Mouse (Mus musculus) cerebellum, adult 2 months (tissue): ENCODE results near the gene Zbtb7a.

Source experiments
- CTCF ChIP-seq: fragments of 200-500 bp; IDR thresholded peaks from 2 replicates; pipeline ENCODE4 v1.5.1; 2011; ENCODE audit warnings: low read depth, mild to moderate bottlenecking, control low read depth, low read length, moderate library complexity, borderline replicate concordance; ENCODE audit not compliant: insufficient read depth
- POLR2A ChIP-seq: fragments of 200-500 bp; IDR thresholded peaks from 2 replicates; pipeline ENCODE4 v1.6.1; 2011; ENCODE audit warnings: low read length, control low read depth, borderline replicate concordance; ENCODE audit not compliant: insufficient read depth

GRCm38 (mm10) chr10:81087021-81087420 is 48.0 kb upstream of the Zbtb7a start:
- TF ChIP-seq CTCF (peak; percentile 38; the same call in 1 of the 2 replicates), POLR2A (no peak)
